Mouse (Mus musculus) cerebellum, adult 8-10 months (tissue): ENCODE measurements around the gene Sfxn2.
A peak's percentile ranks its signal among the peaks of the same experiment; 100 is the strongest.
"Not testable (repeated sequence)": the region's sequence is repeated elsewhere in the genome, so short reads cannot be mapped to it uniquely, and the experiment has no call there.

Source experiments
- DNase-seq: peaks from one replicate; pipeline ENCODE4 v3.0.0; 2022

The Sfxn2 gene

DNA sequence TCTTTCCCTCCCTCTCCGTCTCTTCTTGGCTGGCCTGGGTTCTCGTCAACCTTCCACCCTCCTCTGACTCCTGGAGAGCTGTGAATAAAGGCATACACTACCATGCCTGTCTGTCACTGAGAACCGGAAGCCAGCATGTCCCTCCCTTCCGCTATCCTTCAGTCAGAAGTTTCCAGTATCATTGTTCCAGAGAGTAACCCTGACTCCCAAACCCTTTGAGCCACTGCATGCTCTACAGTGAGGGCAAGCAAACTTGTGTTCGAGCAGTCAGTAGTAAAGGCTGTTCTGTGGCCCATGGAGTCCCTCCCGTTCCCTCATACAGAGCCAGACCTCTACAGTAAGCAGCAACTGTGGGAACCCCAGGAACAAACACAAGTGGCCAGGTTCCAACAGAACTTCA is 25.6 kb upstream of the Sfxn2 start:
- DNase-seq = no peak

DNA sequence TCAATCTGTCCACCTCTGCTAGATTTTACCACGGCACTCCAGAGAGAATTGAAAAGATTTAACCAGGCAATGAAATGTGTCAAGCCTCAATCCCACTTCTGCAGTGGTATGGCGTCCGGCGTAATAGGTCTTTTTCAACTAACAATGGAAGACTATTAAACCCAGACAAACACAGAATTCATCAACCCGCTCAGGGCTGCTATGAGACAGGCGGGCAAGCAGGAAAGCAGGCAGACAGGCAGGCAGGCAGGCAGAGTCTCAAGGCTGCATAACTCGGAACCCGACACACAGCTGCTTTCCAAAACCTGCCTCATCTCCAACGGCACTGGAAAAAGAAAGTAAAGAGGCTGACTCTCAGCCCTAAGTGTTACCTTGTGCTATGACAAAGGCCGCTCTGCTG is 25.1 kb upstream of the Sfxn2 start:
- no peak for DNase-seq

GRCm38 (mm10) chr19:46550385-46550784 is 22.8 kb upstream of the Sfxn2 start:
- no peak for DNase-seq

DNA sequence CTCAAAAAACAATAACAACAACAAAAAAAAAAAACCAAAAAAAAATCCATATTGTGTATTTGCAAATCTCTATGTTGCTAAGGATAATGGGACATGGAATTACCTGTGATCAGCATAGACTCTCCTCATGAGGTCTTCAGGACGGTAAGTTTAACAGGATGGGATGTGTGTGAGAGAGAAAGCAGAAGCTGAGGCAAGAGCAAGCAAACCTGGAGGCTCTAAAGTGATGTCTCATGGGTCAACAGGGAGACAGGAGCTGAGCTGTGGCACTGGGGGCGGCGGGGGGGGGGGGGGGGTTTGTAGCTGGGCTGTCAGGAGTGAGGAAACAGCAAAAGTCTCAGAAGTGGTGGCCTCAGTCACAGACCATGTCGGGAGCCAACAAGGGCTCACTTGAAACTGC is 20.7 kb upstream of the Sfxn2 start:
- DNase-seq = no peak

DNA sequence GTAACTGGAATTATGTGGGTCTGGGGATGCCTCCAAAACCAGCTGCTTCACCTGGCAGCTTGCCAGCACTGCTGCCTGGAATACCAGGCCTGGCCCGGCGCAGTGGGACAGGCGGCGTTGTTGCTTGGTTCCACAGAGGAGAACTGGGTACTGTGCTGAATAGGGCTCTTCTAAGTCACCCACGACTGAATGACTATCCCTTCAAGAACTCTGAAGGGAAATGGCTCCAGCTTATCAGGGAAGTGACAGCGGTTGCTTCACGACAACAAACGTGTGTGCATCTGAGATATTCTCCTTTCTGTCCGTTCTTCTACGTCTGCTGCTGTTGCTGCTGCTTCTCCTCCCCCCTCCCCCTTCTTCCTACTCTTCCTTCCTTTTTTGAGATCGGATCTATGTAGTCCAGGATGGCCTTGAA is 19.6 kb upstream of the Sfxn2 start:
- DNase-seq = no peak

DNA sequence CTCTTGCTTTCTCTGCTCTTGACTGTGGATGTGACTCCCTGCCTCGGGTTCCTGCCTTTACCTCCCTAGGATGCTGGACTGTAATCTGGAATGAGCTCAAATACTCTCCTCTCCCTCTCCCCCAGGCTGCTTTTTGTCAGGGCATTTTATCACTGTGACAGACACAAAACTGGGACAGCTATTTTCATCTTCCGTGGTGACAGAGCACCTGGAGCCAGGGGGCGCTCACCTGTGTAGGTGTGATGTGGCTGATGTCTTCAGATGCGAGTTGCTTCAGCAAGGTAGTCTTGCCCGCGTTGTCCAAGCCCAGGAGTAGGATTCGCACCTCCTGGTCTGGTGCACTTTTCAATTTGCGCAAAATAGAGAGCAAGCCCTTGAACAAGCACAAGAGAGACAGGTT is 15.2 kb upstream of the Sfxn2 start:
- DNase-seq = no peak

DNA sequence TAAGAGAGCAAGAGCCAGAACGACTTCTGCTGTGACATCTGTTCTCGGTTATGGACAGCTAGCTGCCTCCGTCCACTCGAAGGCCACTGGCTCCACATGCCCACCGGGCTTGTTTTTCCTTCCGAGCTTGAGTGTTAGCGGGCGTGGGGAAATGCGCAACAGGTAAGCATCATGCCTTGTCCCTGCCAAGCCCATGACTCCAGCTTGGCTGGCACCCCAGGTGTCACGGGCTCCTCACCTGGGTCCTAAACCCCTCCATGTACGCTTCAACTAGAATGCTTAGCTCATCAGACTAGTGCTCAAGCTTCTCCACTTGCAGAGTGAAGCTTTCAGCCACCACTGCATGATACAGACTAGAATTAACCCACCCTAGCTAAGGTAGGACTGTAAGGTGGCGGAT is 14.5 kb upstream of the Sfxn2 start:
- DNase-seq = peak; percentile 58

GRCm38 (mm10) chr19:46562132-46562531 is 11.0 kb upstream of the Sfxn2 start:
- peak; percentile 74 for DNase-seq

- peak; percentile 65 for DNase-seq
Measured at GRCm38 (mm10) chr19:46562581-46563515, 10.3 kb upstream of the Sfxn2 start.

- no peak for DNase-seq
Measured at GRCm38 (mm10) chr19:46563603-46564002, 9.6 kb upstream of the Sfxn2 start.

DNA sequence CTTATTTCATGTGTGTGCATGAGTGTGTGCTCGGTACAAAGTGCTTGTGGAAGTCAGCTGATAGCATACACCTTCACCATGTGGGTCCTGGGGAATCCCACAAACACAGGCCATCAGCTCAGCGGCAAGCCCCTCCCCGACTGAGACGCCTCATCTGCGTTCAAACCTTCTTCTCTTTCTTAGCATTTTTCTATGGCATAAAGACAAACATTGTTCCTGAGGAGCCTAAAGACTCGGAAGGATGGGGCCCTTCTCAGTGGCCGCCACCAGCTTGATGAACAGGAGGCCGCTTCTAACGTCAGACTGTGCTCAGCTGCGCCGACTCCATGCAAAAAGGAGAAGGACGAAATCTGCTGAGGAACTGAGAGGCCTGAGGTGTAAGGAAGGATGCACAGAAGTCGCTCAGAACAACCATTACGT is 9.1 kb upstream of the Sfxn2 start:
- no peak for DNase-seq

DNA sequence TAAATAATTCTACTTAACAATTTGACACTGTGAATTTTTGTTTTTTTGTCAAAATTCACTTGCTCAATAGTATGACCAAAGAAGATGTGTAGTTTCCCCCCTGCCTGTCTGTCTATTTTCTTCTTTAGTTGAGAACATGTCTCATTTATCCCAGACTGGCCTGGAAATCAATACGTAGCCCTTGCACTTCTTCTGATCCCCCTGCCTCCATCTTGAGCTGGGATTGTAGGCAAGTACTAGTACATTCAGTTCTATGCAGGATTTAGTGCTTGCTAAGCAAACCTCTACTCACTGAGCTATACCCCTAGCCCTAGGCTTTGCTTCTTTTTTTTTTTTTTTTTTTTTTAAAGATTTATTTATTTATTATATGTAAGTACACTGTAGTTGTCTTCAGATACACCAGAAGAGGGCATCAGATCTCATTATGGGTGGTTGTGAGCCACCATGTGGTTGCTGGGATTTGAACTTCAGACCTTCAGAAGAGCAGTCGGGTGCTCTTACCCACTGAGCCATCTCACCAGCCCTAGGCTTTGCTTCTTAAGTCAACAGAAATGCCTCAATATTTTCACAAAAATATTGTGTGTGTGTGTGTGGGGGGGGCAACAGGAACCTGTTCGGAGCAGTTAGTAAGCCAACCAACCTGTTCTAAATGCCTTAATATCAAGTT is 1.8 kb upstream of the Sfxn2 start:
- DNase-seq = not testable (repeated sequence)

DNA sequence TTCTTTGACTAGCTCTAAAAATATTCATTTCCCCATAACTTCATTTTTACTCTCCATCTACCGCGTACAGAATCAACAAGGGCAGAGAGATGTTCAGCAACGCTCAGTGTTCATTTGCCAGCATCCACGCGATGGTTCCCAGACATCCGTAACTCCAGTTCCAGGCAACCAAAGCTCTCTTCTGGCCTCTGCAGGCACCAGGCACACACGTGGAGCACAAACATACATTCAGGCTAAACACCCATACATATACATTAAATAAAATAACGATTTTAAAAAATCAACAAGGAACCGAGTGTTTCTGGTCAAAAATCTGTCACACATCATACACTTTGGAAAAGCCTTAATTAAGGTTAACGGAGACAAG is 1.3 kb upstream of the Sfxn2 start:
- DNase-seq = no peak

DNA sequence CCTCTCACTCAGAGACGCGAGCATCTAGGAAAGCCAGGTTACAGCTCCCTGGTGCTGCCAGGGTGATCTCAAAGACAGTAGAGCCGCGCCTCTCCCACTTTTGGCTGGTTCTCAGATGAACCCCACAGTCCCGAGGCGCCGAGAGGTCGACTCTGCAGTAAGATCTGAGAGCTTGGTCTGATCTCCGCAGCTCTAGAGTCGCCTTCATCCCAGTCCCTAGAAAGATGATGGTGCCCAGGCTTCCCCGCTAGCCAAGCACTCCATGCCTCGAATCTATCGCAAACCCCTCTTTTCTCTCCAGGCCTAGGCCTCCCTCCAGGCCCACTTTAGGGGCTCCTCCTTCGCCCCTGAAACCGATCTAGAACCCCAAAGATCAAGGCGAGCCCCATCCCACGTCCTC is 617 bp upstream of the Sfxn2 start:
- no peak for DNase-seq

DNA sequence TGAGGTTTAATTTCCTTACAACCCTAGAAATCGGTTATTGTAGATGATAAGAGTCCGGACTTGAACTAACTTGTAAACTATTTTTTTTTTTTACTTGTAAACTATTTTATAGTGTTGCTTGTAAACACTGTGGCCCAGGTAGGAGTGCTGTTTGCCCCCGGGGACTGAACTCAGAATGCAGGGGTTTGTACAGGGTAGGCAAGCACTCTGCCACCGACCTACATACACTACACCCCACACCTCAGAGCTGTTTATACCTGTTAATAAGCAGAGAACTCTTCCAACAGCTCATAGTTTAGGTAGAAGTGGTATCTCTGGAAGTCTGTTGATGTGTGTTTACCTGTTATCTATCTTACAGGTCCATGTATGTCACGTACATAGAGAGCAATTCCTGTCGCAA is 825 bp downstream of the Sfxn2 start:
- DNase-seq = no peak

DNA sequence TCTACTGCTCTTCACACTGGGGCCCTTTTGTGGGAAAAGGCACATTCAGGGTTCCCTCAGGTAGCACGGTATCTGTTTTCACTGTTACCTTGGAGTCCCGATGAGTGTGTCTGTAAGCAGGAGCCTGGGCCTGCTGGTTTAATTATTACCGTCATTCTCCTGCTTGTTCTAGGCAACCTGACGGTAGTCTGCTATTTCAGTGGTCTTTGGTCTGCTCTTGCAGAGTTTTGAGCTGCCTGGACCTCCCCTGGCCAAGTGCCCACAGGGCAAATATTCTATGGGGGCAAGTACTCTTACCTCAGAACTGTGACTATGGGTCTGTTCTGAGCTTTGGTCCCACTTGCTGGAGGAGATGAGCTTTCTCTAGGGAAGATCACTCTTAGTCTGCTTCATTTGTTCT is 2.0 kb downstream of the Sfxn2 start:
- no peak for DNase-seq

DNA sequence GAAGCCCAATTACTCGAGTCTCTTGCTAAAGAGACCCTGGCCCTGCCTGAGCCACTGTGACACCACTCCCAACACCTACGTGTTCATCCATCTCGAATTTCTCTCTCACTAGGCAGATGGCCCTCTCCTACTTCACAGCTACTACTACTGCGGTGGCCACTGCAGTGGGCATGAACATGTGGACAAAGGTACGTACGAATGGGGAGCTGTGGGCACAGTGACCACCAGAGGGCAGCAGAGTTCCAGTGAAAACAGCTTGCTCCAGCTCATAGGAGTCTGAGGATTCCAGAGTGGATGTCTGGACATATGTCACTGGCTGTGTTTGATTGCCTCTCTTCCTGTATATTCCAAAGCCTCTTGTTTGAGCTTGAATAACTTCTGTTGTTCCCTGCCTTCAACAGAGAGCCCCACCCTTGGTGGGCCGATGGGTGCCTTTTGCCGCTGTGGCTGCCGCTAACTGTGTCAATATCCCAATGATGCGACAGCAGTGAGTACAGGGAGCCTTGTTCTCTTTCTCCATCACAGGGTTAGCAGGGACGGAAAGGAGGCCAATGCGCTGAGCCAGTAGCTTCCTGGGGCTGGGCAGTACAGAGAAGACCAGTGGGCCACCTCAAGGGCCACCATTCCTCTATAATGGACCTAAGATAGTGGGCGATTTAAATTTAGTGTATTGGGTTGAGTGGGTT is 14.8 kb downstream of the Sfxn2 start:
- DNase-seq = peak; percentile 88

DNA sequence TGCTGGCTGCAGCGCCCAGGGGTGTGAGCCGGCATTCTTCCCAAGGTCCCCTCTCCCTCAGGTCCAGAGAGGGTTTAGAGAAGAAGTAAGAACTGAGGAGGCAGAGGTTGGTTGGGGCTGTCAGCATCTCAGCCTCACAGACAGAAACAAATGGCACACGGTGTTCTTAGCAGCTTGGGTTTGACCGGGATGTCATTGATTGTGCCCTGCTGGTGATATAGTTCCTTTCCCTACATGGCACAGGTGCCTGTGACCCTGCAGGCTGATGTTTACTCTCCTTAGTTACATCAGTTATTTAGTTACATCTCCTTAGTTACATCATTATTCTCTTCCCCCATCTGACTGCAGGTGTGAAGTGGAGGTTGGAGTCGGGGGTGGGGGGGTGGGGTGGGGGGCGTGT is 18.4 kb downstream of the Sfxn2 start:
- DNase-seq = no peak

- no peak for DNase-seq
Measured at GRCm38 (mm10) chr19:46592751-46593439, 19.7 kb downstream of the Sfxn2 start.

- no peak for DNase-seq
Measured at GRCm38 (mm10) chr19:46598187-46598586, 25.0 kb downstream of the Sfxn2 start.

DNA sequence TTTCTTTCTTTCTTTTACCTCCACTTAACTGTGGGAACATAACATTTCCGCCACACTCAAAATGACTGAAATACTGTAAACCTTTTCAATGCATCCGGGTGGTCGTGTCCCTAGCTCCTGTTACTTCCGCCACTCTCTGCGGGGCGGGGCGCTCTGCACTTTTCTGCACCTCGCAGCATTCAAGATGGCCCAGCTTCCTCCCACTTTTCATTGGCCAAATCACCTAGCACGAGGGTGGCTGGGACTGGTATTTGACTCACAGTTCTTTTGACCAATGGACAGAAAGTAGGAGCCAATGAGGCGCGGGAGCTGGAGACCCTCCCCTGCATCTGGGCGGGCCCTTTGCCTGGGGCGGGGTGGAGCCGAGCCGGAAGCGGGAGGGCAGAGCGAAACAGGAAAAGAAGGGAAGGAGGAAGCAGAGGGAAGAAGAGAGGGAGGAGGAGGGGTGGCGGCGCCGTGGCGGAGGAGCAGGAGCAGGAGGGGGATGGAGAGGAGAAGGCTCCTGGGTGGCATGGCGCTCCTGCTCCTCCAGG is 25.6 kb downstream of the Sfxn2 start, which contains the start of gene Wbp1l:
Gene Wbp1l (plus strand): TSS at position 365 of the 533 bp plus-strand sequence.
- DNase-seq = peak; percentile 93

- no peak for DNase-seq
Measured at GRCm38 (mm10) chr19:46599375-46600256, 26.5 kb downstream of the Sfxn2 start.
